Mouse (Mus musculus) heart, embryonic 14.5 days (tissue): ENCODE measurements around the gene Efhd2. TPM values are rescaled to one million over a fixed set of nuclear protein-coding genes. Genes with fewer than 3 reads are reported as not detected.

Experiments used
- ATAC-seq: fragments of 200-750 bp; cut with Nextera tagmentation; 2 replicates; pipeline ENCODE4 v1.8.0; 2017; ENCODE audit warnings: low read depth, moderate TSS enrichment; ENCODE audit not compliant: insufficient number of reproducible peaks, insufficient read depth, low FRiP score
- H3K27ac ChIP-seq, 2 experiments: fragments of 200-500 bp in 1 of 2; fragments of 300-500 bp in 1 of 2; sonication (generic) in 1 of 2; replicated peaks in 1 of 2; 2 replicates each; pipeline ENCODE4 v1.5.1; 2012 to 2014; ENCODE audit warnings: low read depth in 2 of 2, low read length in 2 of 2, control low read depth in 1 of 2, mild to moderate bottlenecking in 1 of 2, mixed read lengths in 1 of 2; ENCODE audit not compliant: control insufficient read depth in 1 of 2, insufficient read depth in 1 of 2
- H3K27me3 ChIP-seq: fragments of 300-500 bp; sonication (generic); 2 replicates; pipeline ENCODE4 v1.6.1; 2014; ENCODE audit warnings: mild to moderate bottlenecking, low read length, control low read depth; ENCODE audit not compliant: control insufficient read depth, insufficient read depth
- H3K36me3 ChIP-seq: fragments of 300-500 bp; sonication (generic); 2 replicates; pipeline ENCODE4 v1.6.1; 2014; ENCODE audit warnings: mild to moderate bottlenecking, control low read depth, low read length, mixed read lengths; ENCODE audit not compliant: control insufficient read depth, insufficient read depth
- H3K4me1 ChIP-seq, 2 experiments: fragments of 200-500 bp in 1 of 2; fragments of 300-500 bp in 1 of 2; sonication (generic) in 1 of 2; 2 replicates each; pipeline ENCODE4 v1.6.1; 2012 to 2014; ENCODE audit warnings: low read length in 2 of 2, control low read depth in 1 of 2, mixed read lengths in 1 of 2; ENCODE audit not compliant: control insufficient read depth in 2 of 2, insufficient read depth in 2 of 2
- H3K4me2 ChIP-seq: fragments of 300-500 bp; sonication (generic); 2 replicates; pipeline ENCODE4 v1.6.1; 2014; ENCODE audit warnings: mild to moderate bottlenecking, low read length
- H3K4me3 ChIP-seq, 2 experiments: fragments of 200-500 bp in 1 of 2; fragments of 300-500 bp in 1 of 2; sonication (generic) in 1 of 2; 2 replicates each; pipeline ENCODE4 v1.5.1; 2012 to 2014; ENCODE audit warnings: low read length in 2 of 2, mild to moderate bottlenecking in 2 of 2, control low read depth in 1 of 2, low read depth in 1 of 2, moderate library complexity in 1 of 2; ENCODE audit not compliant: control insufficient read depth in 1 of 2, insufficient read depth in 1 of 2
- H3K9ac ChIP-seq: fragments of 300-500 bp; sonication (generic); 2 replicates; pipeline ENCODE4 v1.6.1; 2014; ENCODE audit warnings: mild to moderate bottlenecking, low read length
- H3K9me3 ChIP-seq: fragments of 300-500 bp; sonication (generic); 2 replicates; pipeline ENCODE4 v1.6.1; 2016; ENCODE audit warnings: low read length, control low read depth; ENCODE audit not compliant: control insufficient read depth
- WGBS: fragments of 180-500 bp; shearing (Covaris S2); extraction: QIAGEN DNeasy Blood & Tissue Kit; methylation state at CpG from one replicate; pipeline ENCODE4 v1.1.7; 2014; 5-methylcytosine and 5-hydroxymethylcytosine counted together
- polyA plus RNA-seq: library from polyadenylated mRNA; unstranded; fragments of >200 nt; fragmentation: Nextera tagmentation; extraction: Ambion mirVana; gene quantifications from 2 replicates; pipeline ENCODE4 v1.2.1, GENCODE M21; 2014

Gene Efhd2
- polyA plus RNA-seq, 1 experiment from 2014 or later, result 43.6 TPM

DNA sequence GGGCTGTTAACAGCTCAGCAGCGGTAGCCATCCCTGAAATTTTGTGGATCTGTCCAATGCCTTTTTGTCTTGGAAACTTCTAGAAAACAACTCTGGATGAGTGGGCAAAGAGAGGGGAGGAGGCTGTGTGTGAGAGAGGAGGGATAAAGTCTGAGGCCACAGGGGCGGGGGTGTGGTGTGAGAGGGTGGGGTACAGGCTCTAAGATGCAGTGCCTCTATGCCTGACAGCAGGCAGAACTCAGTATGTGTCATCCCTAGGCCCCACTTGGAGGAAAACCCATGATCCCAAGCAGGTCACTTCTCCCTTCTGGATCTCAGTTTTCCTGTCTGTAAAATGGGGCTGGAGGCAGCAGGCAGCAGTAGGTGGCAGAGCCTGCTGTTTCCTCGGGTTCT, 3.4 kb downstream of the Efhd2 start:
- Histone ChIP-seq H3K9ac (no peak overlapping the region; the same call in 1 of the 2 replicates), H3K27ac (peak overlapping the region in 1 of 2 experiments; percentile 71; a peak in 3 of 4 replicates)

GRCm38 (mm10) chr4:141870666-141871332, 3.9 kb downstream of the Efhd2 start:
- no peaks in the 10 kb centered on the region for H3K9me3 ChIP-seq
- 65% methylated on average over 11 of the region's 11 CpGs for WGBS
- H3K4me1 ChIP-seq, result peaks cover 63 to 84% of the 10 kb centered on the region in 2 experiments
- no peak overlapping the region for H3K4me2 ChIP-seq
- H3K4me3 ChIP-seq, result no peak overlapping the region
- no peaks in the 10 kb centered on the region for H3K27me3 ChIP-seq
- ATAC-seq, result no peak
- H3K36me3 ChIP-seq, result peaks cover 25% of the 10 kb centered on the region
- no peak overlapping the region for H3K9ac ChIP-seq
- H3K27ac ChIP-seq, result no peak overlapping the region

More for the DNA sequence above, 3.4 kb downstream of the Efhd2 start:
- H3K27me3 ChIP-seq, result no peaks in the 10 kb centered on the region
- no peak for ATAC-seq
- 85% methylated on average over 3 of the region's 3 CpGs for WGBS
- 0 out of 2 replicates have a peak overlapping the region, but pooled peaks have one; percentile 99 for H3K4me2 ChIP-seq
- peaks cover 25% of the 10 kb centered on the region for H3K36me3 ChIP-seq
- peaks cover 59 to 80% of the 10 kb centered on the region in 2 experiments for H3K4me1 ChIP-seq
- no peaks in the 10 kb centered on the region for H3K9me3 ChIP-seq
- H3K4me3 ChIP-seq, result 0 out of 4 replicates have a peak overlapping the region, but pooled peaks of 1 of the 2 experiments have one; percentile 80

DNA sequence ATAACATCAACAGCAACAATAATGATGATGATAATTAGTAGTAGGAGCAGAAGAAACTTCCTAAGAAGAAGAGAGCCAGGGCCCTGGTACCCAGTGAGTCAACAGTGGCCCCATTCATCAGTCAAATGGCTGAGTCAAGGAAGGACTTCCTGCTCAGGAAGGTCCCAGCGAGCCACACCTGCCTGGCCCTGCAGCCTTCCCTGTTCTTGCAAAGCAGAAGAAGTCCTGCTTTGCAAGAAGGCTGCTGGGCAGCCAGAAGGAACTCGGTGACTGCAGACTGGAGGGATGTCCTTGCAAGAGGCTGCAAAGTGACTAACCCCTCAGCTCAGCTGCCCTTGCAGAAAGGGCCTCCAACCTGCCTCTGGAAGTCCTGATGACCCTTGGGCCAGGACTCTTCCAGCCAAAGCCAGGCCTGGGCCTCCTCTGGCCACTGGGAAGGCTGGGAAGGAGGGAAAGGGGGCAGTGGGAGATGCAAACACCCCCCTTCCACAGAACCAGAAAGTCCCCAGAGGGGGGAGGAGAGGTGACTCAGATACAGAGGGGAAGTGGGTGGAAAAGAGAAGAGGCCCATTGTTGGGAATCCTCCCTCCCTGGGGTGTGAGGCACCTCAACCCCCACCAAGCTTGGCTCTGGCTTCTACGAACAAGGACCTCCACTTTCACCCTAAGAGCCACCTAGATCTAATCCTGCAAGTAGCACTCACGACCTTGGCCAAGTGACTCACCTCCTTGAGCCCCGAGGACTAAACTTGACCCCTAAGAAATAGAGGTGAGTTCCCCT, 5.1 kb downstream of the Efhd2 start:
- Histone ChIP-seq H3K27ac (0 out of 4 replicates have a peak overlapping the region, but pooled peaks of 1 of the 2 experiments have one; percentile 38), H3K4me1 (peaks cover 62 to 79% of the 10 kb centered on the region in 2 experiments), H3K4me2 (no peak overlapping the region), H3K36me3 (peaks cover 31% of the 10 kb centered on the region), H3K9ac (peak overlapping the region; percentile 3; the same call in 1 of the 2 replicates), H3K4me3 (no peak overlapping the region), H3K27me3 (no peaks in the 10 kb centered on the region), H3K9me3 (no peaks in the 10 kb centered on the region)
- 41% methylated on average over 5 of the region's 5 CpGs for WGBS
- no peak for ATAC-seq

DNA sequence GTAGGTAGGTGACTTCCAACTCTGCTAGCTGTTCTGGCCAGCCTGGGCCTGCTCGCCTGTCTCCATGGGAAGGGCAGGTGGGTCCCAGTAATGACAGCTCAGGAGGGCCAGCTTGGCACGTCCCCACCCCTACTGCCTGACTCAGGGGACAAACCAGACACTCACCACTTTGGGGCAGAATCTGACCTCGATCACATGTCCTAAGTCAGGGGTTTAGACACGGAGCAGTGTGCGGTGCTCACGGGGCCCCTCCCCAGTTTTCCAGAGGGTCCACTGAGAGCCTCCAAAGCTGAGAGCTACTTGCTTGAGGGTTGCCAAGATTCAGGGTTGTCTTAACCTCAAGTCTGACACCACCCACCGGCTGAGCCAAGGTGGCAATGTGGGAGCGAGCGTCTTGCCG, 6.7 kb downstream of the Efhd2 start:
- no peak for ATAC-seq
- H3K4me1 ChIP-seq, result peaks cover 69 to 80% of the 10 kb centered on the region in 2 experiments
- no peak overlapping the region for H3K4me2 ChIP-seq
- peak overlapping the region; percentile 91 to 92 for H3K27ac ChIP-seq
- peak overlapping the region; percentile 38; the same call in 1 of the 2 replicates for H3K9ac ChIP-seq
- H3K4me3 ChIP-seq, result no peak overlapping the region
- H3K36me3 ChIP-seq, result peaks cover 34% of the 10 kb centered on the region
- 70% methylated on average over 10 of the region's 10 CpGs for WGBS
- no peaks in the 10 kb centered on the region for H3K9me3 ChIP-seq
- H3K27me3 ChIP-seq, result no peaks in the 10 kb centered on the region

DNA sequence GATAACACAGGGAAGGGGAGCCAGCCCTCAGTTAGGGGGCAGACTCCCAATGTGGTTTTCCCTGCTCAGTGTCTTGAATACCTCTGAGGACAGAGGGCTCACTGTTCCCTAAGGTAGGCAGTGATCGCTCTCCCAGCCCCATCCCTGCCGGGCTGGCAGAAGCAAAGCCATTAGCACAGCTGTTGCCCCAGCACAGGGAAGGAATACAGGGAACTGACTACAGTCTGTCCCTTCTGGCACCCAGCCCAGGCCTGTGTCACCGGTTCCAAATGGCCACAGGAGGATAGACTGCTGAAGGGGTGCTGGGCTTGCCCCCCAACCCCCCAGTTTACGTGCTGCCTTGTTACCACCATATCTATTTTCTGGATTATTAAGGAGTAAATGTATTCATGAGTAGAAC, 7.2 kb downstream of the Efhd2 start:
- Histone ChIP-seq H3K27me3 (no peaks in the 10 kb centered on the region), H3K9ac (peak overlapping the region; percentile 38), H3K9me3 (no peaks in the 10 kb centered on the region), H3K4me3 (no peak overlapping the region), H3K4me2 (peak overlapping the region; percentile 54), H3K36me3 (peaks cover 35% of the 10 kb centered on the region), H3K27ac (peak overlapping the region; percentile 91 to 92), H3K4me1 (peaks cover 65 to 78% of the 10 kb centered on the region in 2 experiments)
- ATAC-seq, result peak; percentile 23
- WGBS, result 13% methylated on average over 4 of the region's 4 CpGs

GRCm38 (mm10) chr4:141866933-141867490, 7.7 kb downstream of the Efhd2 start:
- Histone ChIP-seq H3K4me3 (no peak overlapping the region), H3K27ac (peak overlapping the region; percentile 91 to 92), H3K9me3 (no peaks in the 10 kb centered on the region), H3K4me2 (peak overlapping the region; percentile 54), H3K36me3 (peaks cover 40% of the 10 kb centered on the region), H3K9ac (peak overlapping the region; percentile 38), H3K27me3 (no peaks in the 10 kb centered on the region), H3K4me1 (peaks cover 61 to 73% of the 10 kb centered on the region in 2 experiments)
- WGBS, result 7% methylated on average over 10 of the region's 10 CpGs
- ATAC-seq, result peak; percentile 70

DNA sequence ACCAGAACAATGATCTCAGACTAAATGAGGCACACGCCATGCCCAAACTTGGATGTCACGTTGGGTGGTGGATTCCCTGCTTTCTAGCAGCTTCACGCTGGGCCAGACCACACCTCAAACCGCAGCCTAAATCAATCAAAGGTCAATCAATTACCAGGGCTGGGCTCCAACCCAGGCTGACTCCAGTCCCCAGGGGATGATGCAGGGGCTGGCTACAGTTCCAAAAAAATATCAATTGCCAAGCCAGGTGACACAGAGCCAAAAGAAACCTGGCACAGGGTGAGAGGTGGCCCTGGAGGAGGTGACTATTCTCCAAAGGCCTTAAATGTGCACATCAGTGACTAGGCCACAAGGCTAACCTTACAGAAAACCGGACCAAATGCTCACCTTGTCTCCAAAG, 9.1 kb downstream of the Efhd2 start:
- no peaks in the 10 kb centered on the region for H3K9me3 ChIP-seq
- 90% methylated on average over 5 of the region's 5 CpGs for WGBS
- no peak overlapping the region for H3K4me3 ChIP-seq
- H3K4me1 ChIP-seq, result peaks cover 51 to 59% of the 10 kb centered on the region in 2 experiments
- no peak overlapping the region for H3K4me2 ChIP-seq
- ATAC-seq, result no peak
- H3K36me3 ChIP-seq, result peaks cover 41% of the 10 kb centered on the region
- H3K9ac ChIP-seq, result no peak overlapping the region
- H3K27ac ChIP-seq, result peak overlapping the region in 1 of 2 experiments; percentile 91; a peak in 2 of 4 replicates
- no peaks in the 10 kb centered on the region for H3K27me3 ChIP-seq
